Mouse (Mus musculus): ENCODE results near the gene Pik3c2a. TPM values are rescaled to one million over a fixed set of nuclear protein-coding genes. Genes with fewer than 3 reads are reported as not detected.
"Not testable (repeated sequence)": the region's sequence is repeated elsewhere in the genome, so short reads cannot be mapped to it uniquely, and the experiment has no call there.

The Pik3c2a gene
- polyA plus RNA-seq, 1 experiment from 2014 or later: 33.4 TPM

GRCm38 (mm10) chr7:116430926-116431325 is 12.3 kb downstream of the Pik3c2a start:
- Histone ChIP-seq H3K9me3 (ENCODE audit: control insufficient read depth, low read length) (no peaks in the 10 kb centered on the region), H3K9ac (ENCODE audit: low read length) (no peak overlapping the region), H3K36me3 (ENCODE audit: control insufficient read depth, insufficient read depth, low read length) (no peaks in the 10 kb centered on the region), H3K4me2 (ENCODE audit: low read depth, low read length, severe bottlenecking) (no peak overlapping the region), H3K4me3 (ENCODE audit: low read depth, low read length) (no peak overlapping the region), H3K27me3 (ENCODE audit: control insufficient read depth, insufficient read depth, low read length) (no peaks in the 10 kb centered on the region), H3K4me1 (replicated peaks; ENCODE audit: control insufficient read depth, insufficient read depth, low read length) (no peaks in the 10 kb centered on the region), H3K27ac (ENCODE audit: low read depth, low read length) (no peak overlapping the region)
- no peak for DNase-seq (ENCODE audit: low spot score)
- WGBS: 93% methylated on average over 2 of the region's 2 CpGs
- ATAC-seq (replicated peaks; ENCODE audit: low FRiP score): no peak

GRCm38 (mm10) chr7:116427206-116427605 is 16.0 kb downstream of the Pik3c2a start:
- ATAC-seq (replicated peaks; ENCODE audit: low FRiP score): no peak
- Histone ChIP-seq H3K9ac (ENCODE audit: low read length) (no peak overlapping the region), H3K36me3 (ENCODE audit: control insufficient read depth, insufficient read depth, low read length) (no peaks in the 10 kb centered on the region), H3K27ac (ENCODE audit: low read depth, low read length) (no peak overlapping the region), H3K4me1 (replicated peaks; ENCODE audit: control insufficient read depth, insufficient read depth, low read length) (no peaks in the 10 kb centered on the region), H3K4me2 (ENCODE audit: low read depth, low read length, severe bottlenecking) (no peak overlapping the region), H3K27me3 (ENCODE audit: control insufficient read depth, insufficient read depth, low read length) (no peaks in the 10 kb centered on the region), H3K4me3 (ENCODE audit: low read depth, low read length) (no peak overlapping the region), H3K9me3 (ENCODE audit: control insufficient read depth, low read length) (no peaks in the 10 kb centered on the region)
- no peak for DNase-seq (ENCODE audit: low spot score)

- Histone ChIP-seq H3K4me3 (ENCODE audit: low read depth, low read length) (no peak overlapping the region), H3K9ac (ENCODE audit: low read length) (no peak overlapping the region), H3K36me3 (ENCODE audit: control insufficient read depth, insufficient read depth, low read length) (no peaks in the 10 kb centered on the region), H3K4me1 (replicated peaks; ENCODE audit: control insufficient read depth, insufficient read depth, low read length) (no peaks in the 10 kb centered on the region), H3K27me3 (ENCODE audit: control insufficient read depth, insufficient read depth, low read length) (no peaks in the 10 kb centered on the region), H3K4me2 (ENCODE audit: low read depth, low read length, severe bottlenecking) (no peak overlapping the region), H3K9me3 (ENCODE audit: control insufficient read depth, low read length) (no peaks in the 10 kb centered on the region), H3K27ac (ENCODE audit: low read depth, low read length) (no peak overlapping the region)
- WGBS: 93% methylated on average over 6 of the region's 6 CpGs
- ATAC-seq (replicated peaks; ENCODE audit: low FRiP score): no peak
- DNase-seq (ENCODE audit: low spot score): no peak
Observed at GRCm38 (mm10) chr7:116425771-116426170, 17.5 kb downstream of the Pik3c2a start.

GRCm38 (mm10) chr7:116421081-116421480 is 22.2 kb downstream of the Pik3c2a start:
- Histone ChIP-seq H3K27ac (ENCODE audit: low read depth, low read length) (no peak overlapping the region), H3K27me3 (ENCODE audit: control insufficient read depth, insufficient read depth, low read length) (no peaks in the 10 kb centered on the region), H3K36me3 (ENCODE audit: control insufficient read depth, insufficient read depth, low read length) (no peaks in the 10 kb centered on the region), H3K9me3 (ENCODE audit: control insufficient read depth, low read length) (no peaks in the 10 kb centered on the region), H3K4me2 (ENCODE audit: low read depth, low read length, severe bottlenecking) (no peak overlapping the region), H3K4me1 (replicated peaks; ENCODE audit: control insufficient read depth, insufficient read depth, low read length) (no peaks in the 10 kb centered on the region), H3K4me3 (ENCODE audit: low read depth, low read length) (no peak overlapping the region), H3K9ac (ENCODE audit: low read length) (no peak overlapping the region)
- DNase-seq (ENCODE audit: low spot score): no peak
- no peak for ATAC-seq (replicated peaks; ENCODE audit: low FRiP score)

- Histone ChIP-seq H3K36me3 (ENCODE audit: control insufficient read depth, insufficient read depth, low read length) (no peaks in the 10 kb centered on the region), H3K9ac (ENCODE audit: low read length) (no peak overlapping the region), H3K4me1 (replicated peaks; ENCODE audit: control insufficient read depth, insufficient read depth, low read length) (no peaks in the 10 kb centered on the region), H3K4me2 (ENCODE audit: low read depth, low read length, severe bottlenecking) (no peak overlapping the region), H3K27ac (ENCODE audit: low read depth, low read length) (no peak overlapping the region), H3K27me3 (ENCODE audit: control insufficient read depth, insufficient read depth, low read length) (no peaks in the 10 kb centered on the region), H3K9me3 (ENCODE audit: control insufficient read depth, low read length) (no peaks in the 10 kb centered on the region), H3K4me3 (ENCODE audit: low read depth, low read length) (no peak overlapping the region)
- no peak for ATAC-seq (replicated peaks; ENCODE audit: low FRiP score)
- WGBS: 67% methylated on average over 1 of the region's 1 CpGs
- no peak for DNase-seq (ENCODE audit: low spot score)
Observed at GRCm38 (mm10) chr7:116409438-116409837, 33.8 kb downstream of the Pik3c2a start.

- Histone ChIP-seq H3K9ac (ENCODE audit: low read length) (no peak overlapping the region), H3K4me3 (ENCODE audit: low read depth, low read length) (no peak overlapping the region), H3K36me3 (ENCODE audit: control insufficient read depth, insufficient read depth, low read length) (no peaks in the 10 kb centered on the region), H3K4me2 (ENCODE audit: low read depth, low read length, severe bottlenecking) (no peak overlapping the region), H3K27ac (ENCODE audit: low read depth, low read length) (no peak overlapping the region), H3K4me1 (replicated peaks; ENCODE audit: control insufficient read depth, insufficient read depth, low read length) (no peaks in the 10 kb centered on the region), H3K9me3 (ENCODE audit: control insufficient read depth, low read length) (no peaks in the 10 kb centered on the region), H3K27me3 (ENCODE audit: control insufficient read depth, insufficient read depth, low read length) (no peaks in the 10 kb centered on the region)
- DNase-seq (ENCODE audit: low spot score): no peak
- ATAC-seq (replicated peaks; ENCODE audit: low FRiP score): no peak
- 89% methylated on average over 3 of the region's 3 CpGs for WGBS
Observed at GRCm38 (mm10) chr7:116392329-116392728, 50.9 kb downstream of the Pik3c2a start.

- not testable (repeated sequence) for ATAC-seq (replicated peaks; ENCODE audit: low FRiP score); DNase-seq (ENCODE audit: low spot score)
Observed at GRCm38 (mm10) chr7:116387389-116387788, 55.9 kb downstream of the Pik3c2a start.

GRCm38 (mm10) chr7:116379181-116379580 is 64.1 kb downstream of the Pik3c2a start:
- H3K9me3 ChIP-seq (ENCODE audit: control insufficient read depth, low read length); H3K36me3 ChIP-seq (ENCODE audit: control insufficient read depth, insufficient read depth, low read length); DNase-seq (ENCODE audit: low spot score); H3K4me1 ChIP-seq (replicated peaks; ENCODE audit: control insufficient read depth, insufficient read depth, low read length); H3K27ac ChIP-seq (ENCODE audit: low read depth, low read length); ATAC-seq (replicated peaks; ENCODE audit: low FRiP score); H3K27me3 ChIP-seq (ENCODE audit: control insufficient read depth, insufficient read depth, low read length); H3K4me3 ChIP-seq (ENCODE audit: low read depth, low read length); H3K9ac ChIP-seq (ENCODE audit: low read length); H3K4me2 ChIP-seq (ENCODE audit: low read depth, low read length, severe bottlenecking): not testable (repeated sequence)
- 89% methylated on average over 6 of the region's 6 CpGs for WGBS

More at GRCm38 (mm10) chr7:116387389-116387788, 55.9 kb downstream of the Pik3c2a start:
- H3K36me3 ChIP-seq (ENCODE audit: control insufficient read depth, insufficient read depth, low read length); H3K4me2 ChIP-seq (ENCODE audit: low read depth, low read length, severe bottlenecking); H3K4me3 ChIP-seq (ENCODE audit: low read depth, low read length); H3K4me1 ChIP-seq (replicated peaks; ENCODE audit: control insufficient read depth, insufficient read depth, low read length); H3K9me3 ChIP-seq (ENCODE audit: control insufficient read depth, low read length); H3K27ac ChIP-seq (ENCODE audit: low read depth, low read length); H3K9ac ChIP-seq (ENCODE audit: low read length); H3K27me3 ChIP-seq (ENCODE audit: control insufficient read depth, insufficient read depth, low read length): not testable (repeated sequence)
- 94% methylated on average over 2 of the region's 2 CpGs for WGBS

- 87% methylated on average over 1 of the region's 1 CpGs for WGBS
- no peak overlapping the region for H3K9ac ChIP-seq (ENCODE audit: low read length)
- H3K27ac ChIP-seq (ENCODE audit: low read depth, low read length): no peak overlapping the region
- no peaks in the 10 kb centered on the region for H3K4me1 ChIP-seq (replicated peaks; ENCODE audit: control insufficient read depth, insufficient read depth, low read length)
- H3K4me2 ChIP-seq (ENCODE audit: low read depth, low read length, severe bottlenecking): no peak overlapping the region
- no peaks in the 10 kb centered on the region for H3K36me3 ChIP-seq (ENCODE audit: control insufficient read depth, insufficient read depth, low read length)
- no peaks in the 10 kb centered on the region for H3K9me3 ChIP-seq (ENCODE audit: control insufficient read depth, low read length)
- H3K27me3 ChIP-seq (ENCODE audit: control insufficient read depth, insufficient read depth, low read length): no peaks in the 10 kb centered on the region
- no peak overlapping the region for H3K4me3 ChIP-seq (ENCODE audit: low read depth, low read length)
- no peak for DNase-seq (ENCODE audit: low spot score)
- ATAC-seq (replicated peaks; ENCODE audit: low FRiP score): no peak
Observed at GRCm38 (mm10) chr7:116374284-116374683, 69.0 kb downstream of the Pik3c2a start.

Measured in forebrain, embryonic 11.5 days (tissue).